Mouse (Mus musculus) stomach, embryonic 14.5 days (tissue): ENCODE results near the gene App. TPM values are rescaled to one million over a fixed set of nuclear protein-coding genes. Genes with fewer than 3 reads are reported as not detected.

ENCODE experiments used
- ATAC-seq: fragments of 200-750 bp; cut with Nextera tagmentation; 2 replicates; pipeline ENCODE4 v1.8.0; 2017; ENCODE audit warnings: low read depth, moderate TSS enrichment; ENCODE audit not compliant: insufficient number of reproducible peaks, insufficient read depth, low FRiP score
- H3K27ac ChIP-seq: fragments of 300-500 bp; sonication (generic); 2 replicates; pipeline ENCODE4 v1.5.1; 2014; ENCODE audit warnings: mild to moderate bottlenecking, low read length, moderate library complexity, mixed read lengths
- H3K27me3 ChIP-seq: fragments of 300-500 bp; sonication (generic); 2 replicates; pipeline ENCODE4 v1.6.1; 2014; ENCODE audit warnings: low read length, control low read depth, mixed read lengths; ENCODE audit not compliant: control insufficient read depth, insufficient read depth
- H3K36me3 ChIP-seq: fragments of 300-500 bp; sonication (generic); 2 replicates; pipeline ENCODE4 v1.6.1; 2014; ENCODE audit warnings: mild to moderate bottlenecking, control low read depth, low read length, moderate library complexity, mixed read lengths; ENCODE audit not compliant: control insufficient read depth, insufficient read depth
- H3K4me1 ChIP-seq: fragments of 300-500 bp; sonication (generic); 2 replicates; pipeline ENCODE4 v1.6.1; 2014; ENCODE audit warnings: low read length, control low read depth, mixed read lengths; ENCODE audit not compliant: control insufficient read depth, insufficient read depth
- H3K4me2 ChIP-seq: fragments of 300-500 bp; sonication (generic); replicated peaks from 2 replicates; pipeline ENCODE4 v1.6.1; 2014; ENCODE audit warnings: low read depth, low read length, control low read depth
- H3K4me3 ChIP-seq: fragments of 300-500 bp; sonication (generic); 2 replicates; pipeline ENCODE4 v1.5.1; 2014; ENCODE audit warnings: low read depth, low read length, control low read depth
- H3K9ac ChIP-seq: fragments of 300-500 bp; sonication (generic); replicated peaks from 2 replicates; pipeline ENCODE4 v1.6.1; 2014; ENCODE audit warnings: low read depth, mild to moderate bottlenecking, control low read depth, low read length, moderate library complexity, mixed read lengths
- H3K9me3 ChIP-seq: fragments of 300-500 bp; sonication (generic); 2 replicates; pipeline ENCODE4 v1.6.1; 2016; ENCODE audit warnings: low read depth, low read length, control low read depth; ENCODE audit not compliant: control insufficient read depth
- WGBS: fragments of 180-500 bp; shearing (Covaris S2); extraction: QIAGEN DNeasy Blood & Tissue Kit; methylation state at CpG from one replicate; pipeline ENCODE4 v1.1.7; 2014; 5-methylcytosine and 5-hydroxymethylcytosine counted together
- polyA plus RNA-seq: library from polyadenylated mRNA; unstranded; fragments of >200 nt; fragmentation: Nextera tagmentation; extraction: Ambion mirVana; gene quantifications from 2 replicates; pipeline ENCODE4 v1.2.1, GENCODE M21; 2014

The App gene
- polyA plus RNA-seq, 1 experiment from 2014 or later = 160 TPM

- Histone ChIP-seq H3K4me3 (no peak overlapping the region), H3K27ac (no peak overlapping the region), H3K27me3 (no peaks in the 10 kb centered on the region), H3K9me3 (no peaks in the 10 kb centered on the region), H3K4me2 (no peak overlapping the region), H3K9ac (no peak overlapping the region), H3K36me3 (no peaks in the 10 kb centered on the region; the same call in 1 of the 2 replicates), H3K4me1 (no peaks in the 10 kb centered on the region)
- ATAC-seq = no peak
- 50% methylated on average over 7 of the region's 7 CpGs for WGBS
These were observed 74.1 kb downstream of the App start for GRCm38 (mm10) chr16:85099487-85099886.

GRCm38 (mm10) chr16:85099044-85099443 is 74.5 kb downstream of the App start:
- H3K4me1 ChIP-seq = no peaks in the 10 kb centered on the region
- no peak overlapping the region for H3K27ac ChIP-seq
- no peak overlapping the region for H3K4me3 ChIP-seq
- 77% methylated on average over 7 of the region's 7 CpGs for WGBS
- no peaks in the 10 kb centered on the region; the same call in 1 of the 2 replicates for H3K36me3 ChIP-seq
- H3K9me3 ChIP-seq = no peaks in the 10 kb centered on the region
- H3K9ac ChIP-seq = no peak overlapping the region
- no peaks in the 10 kb centered on the region for H3K27me3 ChIP-seq
- no peak for ATAC-seq
- no peak overlapping the region for H3K4me2 ChIP-seq

DNA sequence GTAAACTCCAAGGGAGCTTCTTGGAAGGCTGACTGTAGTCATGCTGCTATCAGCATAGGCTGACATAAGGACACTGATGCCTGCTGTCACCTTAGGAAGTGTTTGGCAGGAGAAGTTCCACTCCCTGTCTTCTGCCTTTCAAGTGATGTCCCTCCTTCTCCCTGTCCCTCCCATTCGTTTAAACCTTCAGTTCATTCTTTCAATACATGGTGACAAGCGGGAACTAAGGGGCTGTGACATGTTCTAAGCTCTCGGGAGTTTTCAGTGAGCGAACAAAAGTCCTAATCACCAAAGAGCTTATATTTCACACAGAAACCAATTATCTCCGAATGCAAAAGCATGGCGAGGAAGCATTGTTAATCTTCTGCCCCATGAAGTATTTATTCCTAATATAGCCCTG is 77.2 kb downstream of the App start:
- Histone ChIP-seq H3K27me3 (no peaks in the 10 kb centered on the region), H3K36me3 (no peaks in the 10 kb centered on the region; the same call in 1 of the 2 replicates), H3K4me3 (no peak overlapping the region), H3K9ac (no peak overlapping the region), H3K27ac (no peak overlapping the region), H3K4me2 (no peak overlapping the region), H3K4me1 (no peaks in the 10 kb centered on the region), H3K9me3 (no peaks in the 10 kb centered on the region)
- 85% methylated on average over 6 of the region's 6 CpGs for WGBS
- no peak for ATAC-seq

DNA sequence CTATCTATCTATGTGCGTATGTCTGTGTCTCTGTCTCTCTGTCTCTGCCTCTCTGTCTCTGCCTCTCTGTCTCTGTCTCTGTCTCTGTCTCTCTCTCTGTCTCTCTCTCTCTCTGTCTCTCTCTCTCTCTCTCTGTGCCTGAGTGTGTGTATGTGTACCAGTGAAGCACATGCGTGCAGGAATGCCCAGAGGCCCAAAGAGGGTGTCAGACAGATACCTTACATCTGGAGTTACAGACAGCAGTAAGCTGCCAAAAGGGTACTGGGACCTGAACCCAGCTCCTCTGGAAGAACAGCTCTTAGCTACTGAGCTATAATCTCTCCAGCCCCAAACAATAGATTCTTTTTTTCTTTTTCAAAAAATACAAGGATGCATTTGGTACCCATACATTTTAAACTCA is 77.6 kb downstream of the App start:
- 77% methylated on average over 2 of the region's 2 CpGs for WGBS
- no peak overlapping the region for H3K9ac ChIP-seq
- no peak overlapping the region for H3K4me2 ChIP-seq
- H3K4me3 ChIP-seq = no peak overlapping the region
- no peaks in the 10 kb centered on the region for H3K27me3 ChIP-seq
- H3K27ac ChIP-seq = no peak overlapping the region
- no peak for ATAC-seq
- no peaks in the 10 kb centered on the region; the same call in 1 of the 2 replicates for H3K36me3 ChIP-seq
- H3K9me3 ChIP-seq = no peaks in the 10 kb centered on the region
- no peaks in the 10 kb centered on the region for H3K4me1 ChIP-seq

GRCm38 (mm10) chr16:85092644-85093091 is 80.9 kb downstream of the App start:
- Histone ChIP-seq H3K27ac (no peak overlapping the region), H3K9ac (no peak overlapping the region), H3K9me3 (no peaks in the 10 kb centered on the region), H3K4me1 (0 out of 2 replicates have a peak, but pooled peaks cover 7% of the 10 kb centered on the region), H3K4me2 (no peak overlapping the region), H3K36me3 (no peaks in the 10 kb centered on the region; the same call in 1 of the 2 replicates), H3K4me3 (no peak overlapping the region), H3K27me3 (no peaks in the 10 kb centered on the region)
- ATAC-seq = no peak
- 68% methylated on average over 9 of the region's 9 CpGs for WGBS

DNA sequence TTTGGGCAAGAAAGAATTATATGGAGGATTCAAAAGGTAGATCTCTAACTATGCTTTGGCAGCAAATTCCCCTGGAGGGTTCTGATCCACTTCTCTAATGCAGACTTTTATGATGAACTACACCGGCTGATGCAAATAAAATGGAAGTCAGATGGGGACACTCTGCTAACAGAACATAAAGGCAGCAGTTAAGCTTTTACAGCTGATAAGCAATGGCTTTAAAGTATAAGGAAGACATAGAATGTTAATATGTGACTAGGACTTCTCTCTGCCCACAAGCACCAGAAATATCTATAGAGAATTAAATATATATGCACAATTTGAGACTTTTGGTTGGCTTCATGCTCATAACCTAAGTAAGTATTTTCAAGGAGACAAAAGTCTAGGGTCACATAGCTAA is 81.4 kb downstream of the App start:
- Histone ChIP-seq H3K4me3 (no peak overlapping the region), H3K27me3 (no peaks in the 10 kb centered on the region), H3K9me3 (no peaks in the 10 kb centered on the region), H3K36me3 (no peaks in the 10 kb centered on the region; the same call in 1 of the 2 replicates), H3K4me2 (no peak overlapping the region), H3K9ac (no peak overlapping the region), H3K27ac (no peak overlapping the region), H3K4me1 (0 out of 2 replicates have a peak, but pooled peaks cover 7% of the 10 kb centered on the region)
- ATAC-seq = no peak
- 71% methylated on average over 1 of the region's 1 CpGs for WGBS

DNA sequence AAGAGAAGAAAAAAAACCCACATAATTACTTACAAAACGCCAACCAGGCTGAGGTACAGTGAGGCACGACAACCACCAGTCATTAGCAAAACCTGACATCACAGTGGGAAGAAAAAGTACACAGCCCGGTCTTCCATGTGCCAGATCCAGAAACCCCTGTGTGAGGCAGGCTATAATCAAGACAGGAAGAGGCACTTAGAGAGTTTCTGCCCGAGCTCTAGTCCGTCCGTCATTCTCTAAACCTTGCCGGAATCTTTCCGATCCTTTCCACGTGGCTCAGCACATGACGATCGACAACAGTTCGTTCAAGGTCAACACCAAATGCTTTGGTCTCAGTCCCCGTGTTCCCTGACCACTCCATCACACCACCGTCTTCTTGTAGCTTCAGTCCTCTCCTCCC is 82.6 kb downstream of the App start:
- no peak for ATAC-seq
- Histone ChIP-seq H3K27ac (no peak overlapping the region), H3K9ac (no peak overlapping the region), H3K27me3 (no peaks in the 10 kb centered on the region), H3K9me3 (no peaks in the 10 kb centered on the region), H3K36me3 (no peaks in the 10 kb centered on the region; the same call in 1 of the 2 replicates), H3K4me2 (no peak overlapping the region), H3K4me1 (0 out of 2 replicates have a peak, but pooled peaks cover 7% of the 10 kb centered on the region), H3K4me3 (no peak overlapping the region)
- WGBS = 52% methylated on average over 14 of the region's 14 CpGs

- Histone ChIP-seq H3K4me2 (no peak overlapping the region), H3K27ac (no peak overlapping the region), H3K9me3 (no peaks in the 10 kb centered on the region), H3K4me3 (no peak overlapping the region), H3K4me1 (0 out of 2 replicates have a peak, but pooled peaks cover 7% of the 10 kb centered on the region), H3K27me3 (no peaks in the 10 kb centered on the region), H3K36me3 (no peaks in the 10 kb centered on the region; the same call in 1 of the 2 replicates), H3K9ac (no peak overlapping the region)
- WGBS = 61% methylated on average over 10 of the region's 10 CpGs
- no peak for ATAC-seq
These were observed 85.4 kb downstream of the App start for GRCm38 (mm10) chr16:85088126-85088525.

GRCm38 (mm10) chr16:85086303-85086702 is 87.3 kb downstream of the App start:
- H3K4me2 ChIP-seq = no peak overlapping the region
- H3K9me3 ChIP-seq = no peaks in the 10 kb centered on the region
- H3K36me3 ChIP-seq = no peaks in the 10 kb centered on the region
- ATAC-seq = no peak
- WGBS = 86% methylated on average over 14 of the region's 14 CpGs
- no peaks in the 10 kb centered on the region for H3K27me3 ChIP-seq
- H3K4me3 ChIP-seq = no peak overlapping the region
- 0 out of 2 replicates have a peak, but pooled peaks cover 7% of the 10 kb centered on the region for H3K4me1 ChIP-seq
- no peak overlapping the region for H3K27ac ChIP-seq
- no peak overlapping the region for H3K9ac ChIP-seq
